25 mouse cellular contexts compared by ENCODE assay signal in the genomic region with DNA sequence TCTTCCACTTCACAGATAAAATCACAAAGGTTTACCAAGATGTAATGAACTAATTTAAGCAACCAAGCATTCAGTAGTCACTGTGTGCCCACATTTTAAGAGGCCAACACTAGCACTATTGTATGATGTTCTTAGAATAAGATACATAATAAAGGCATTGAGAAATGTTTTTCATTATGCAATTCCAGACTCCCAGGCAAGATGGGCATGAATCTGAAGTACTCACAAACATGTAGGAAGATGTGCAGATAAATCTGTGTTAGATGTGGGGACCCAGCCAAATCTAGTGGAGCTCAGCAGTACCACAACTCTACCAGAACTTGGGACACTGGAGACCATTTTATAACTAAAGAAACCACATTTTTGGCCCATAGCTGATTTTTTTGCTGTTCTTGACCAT.
"Had no signal": no experiment of that assay in that cellular context is flagged by ENCODE, and none has a peak within 500 bp of the region (broad histone marks: within the 10 kb centered on the region; RNA-seq: fewer than 3 reads in every experiment).

No protein-coding gene starts in this region.

- H3K9me3 ChIP-seq: limb, embryonic 10.5 days; limb, embryonic 13.5 days; liver, embryonic 12.5 days; liver, embryonic 15.5 days; lung, embryonic 15.5 days; megakaryocyte, embryonic 14.5 days; midbrain, embryonic 12.5 days; neural tube, embryonic 13.5 days; stomach, embryonic 15.5 days had no signal

- ATAC-seq: intestine, embryonic 16.5 days; liver, embryonic 12.5 days had no signal

- H3K9ac ChIP-seq: limb, embryonic 13.5 days; liver, embryonic 12.5 days; liver, embryonic 15.5 days; lung, embryonic 15.5 days; midbrain, embryonic 12.5 days; neural tube, embryonic 13.5 days; stomach, embryonic 15.5 days had no signal

- H3K4me3 ChIP-seq: limb, embryonic 10.5 days; limb, embryonic 13.5 days; liver, embryonic 12.5 days; liver, embryonic 15.5 days; lung, embryonic 15.5 days; megakaryocyte, embryonic 14.5 days; midbrain, embryonic 12.5 days; myocyte; neural tube, embryonic 13.5 days; stomach, embryonic 15.5 days had no signal

- H3K36me3 ChIP-seq: limb, embryonic 10.5 days; limb, embryonic 13.5 days; liver, embryonic 12.5 days; liver, embryonic 15.5 days; lung, embryonic 15.5 days; midbrain, embryonic 12.5 days; neural tube, embryonic 13.5 days; stomach, embryonic 15.5 days had no signal

- H3K27ac ChIP-seq: kidney, postnatal 0 days; limb, embryonic 10.5 days; limb, embryonic 13.5 days; liver, embryonic 12.5 days; liver, embryonic 15.5 days; lung, embryonic 15.5 days; midbrain, embryonic 12.5 days; neural tube, embryonic 13.5 days; stomach, embryonic 15.5 days had no signal

- H3K4me2 ChIP-seq: limb, embryonic 13.5 days; liver, embryonic 12.5 days; liver, embryonic 15.5 days; lung, embryonic 15.5 days; midbrain, embryonic 12.5 days; neural tube, embryonic 13.5 days; stomach, embryonic 15.5 days had no signal

- DNase-seq: kidney, adult 18-20 months; kidney, adult 9 months; kidney, postnatal 25 days; layer of hippocampus, postnatal 36 days; liver; lung, adult 18-20 months; lung, postnatal 10 days; lung, postnatal 36 days; retina, postnatal 1 day; right cerebral cortex, postnatal 25 days; spleen, adult 18-20 months; thymus, adult 18-20 months; thymus, postnatal 36 days had no signal

- H3K4me1 ChIP-seq: limb, embryonic 10.5 days; limb, embryonic 13.5 days; liver, embryonic 12.5 days; liver, embryonic 15.5 days; lung, embryonic 15.5 days; megakaryocyte, embryonic 14.5 days; midbrain, embryonic 12.5 days; neural tube, embryonic 13.5 days; stomach, embryonic 15.5 days had no signal

- H3K27me3 ChIP-seq: limb, embryonic 13.5 days; liver, embryonic 12.5 days; liver, embryonic 15.5 days; lung, embryonic 15.5 days; megakaryocyte, embryonic 14.5 days; midbrain, embryonic 12.5 days; neural tube, embryonic 13.5 days; stomach, embryonic 15.5 days had no signal
